Mouse (Mus musculus) T-helper 1 cell (primary cell): ENCODE measurements around the gene Gm17361.
"Not testable (repeated sequence)": the region's sequence is repeated elsewhere in the genome, so short reads cannot be mapped to it uniquely, and the experiment has no call there.

Source experiments
- in situ Hi-C: fragments of 300-600 bp; cut with MboI, MseI; formaldehyde crosslinking; loops from one replicate; pipeline ENCODE4 v1.15.1; 2025; ENCODE audit warnings: high pct_unique_total_duplicates

Gm17361 gene

GRCm38 (mm10) chrX:125003863-125004262 lies at the start of gene Gm17361:
TSS of gene Gm17361 (plus strand) at chrX:125004163.
- in situ Hi-C loops, result not testable (repeated sequence)
